Mouse (Mus musculus): ENCODE measurements at regions not wholly inside any gene's neighbourhood (a gene's known extent, or its start where the extent isn't known, plus 50 kb on each side); places are given as distances from the start of the nearest gene placed in this dataset.

DNA sequence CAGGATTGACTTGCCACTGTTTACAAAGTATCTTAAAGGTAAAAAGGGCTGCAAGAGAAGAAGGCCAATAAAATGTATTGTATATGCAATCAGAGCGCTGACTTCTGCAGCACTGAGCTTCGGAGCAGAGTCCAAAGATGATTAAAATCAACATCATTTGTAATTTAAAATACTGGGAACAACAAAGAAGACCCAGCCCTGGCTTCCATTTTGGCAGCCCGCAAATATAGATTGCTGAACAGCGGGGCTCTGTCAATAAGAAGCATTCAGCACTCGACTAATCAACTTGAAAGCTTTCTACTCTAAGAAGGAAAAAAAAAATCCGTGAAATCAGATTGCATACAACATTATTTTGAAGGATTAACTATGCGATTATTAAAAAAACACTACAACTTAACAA is 348.9 kb upstream of the Nudt12 start:
- TF ChIP-seq POLR2A (IDR thresholded peaks at IDR 0.05; ENCODE audit: insufficient read length, low read depth) (no peak), SRF (IDR thresholded peaks at IDR 0.05; ENCODE audit: control insufficient read depth, insufficient read length, low read depth) (no peak), MAX (IDR thresholded peaks at IDR 0.05; ENCODE audit: low read depth) (no peak), USF1 (IDR thresholded peaks at IDR 0.05; ENCODE audit: low read depth) (no peak), TCF12 (IDR thresholded peaks at IDR 0.05; ENCODE audit: insufficient read depth, poor library complexity, severe bottlenecking) (no peak), MYOD1 (IDR thresholded peaks at IDR 0.05; ENCODE audit: control insufficient read depth in 1 of 3, insufficient read length in 2 of 3, low read depth in 2 of 3) (no peak), E2F4 (IDR thresholded peaks at IDR 0.05; ENCODE audit: insufficient read depth) (no peak), MYOG (IDR thresholded peaks at IDR 0.05; ENCODE audit: control insufficient read depth in 1 of 3, insufficient read depth in 1 of 3, insufficient read length in 2 of 3, low read depth in 2 of 3) (no peak), POLR2AphosphoS2 (IDR thresholded peaks at IDR 0.05; ENCODE audit: insufficient read length, low read depth) (no peak), CEBPB (IDR thresholded peaks at IDR 0.05; ENCODE audit: insufficient read depth, poor library complexity, severe bottlenecking) (no peak)
